Mouse (Mus musculus) olfactory bulb, adult 2 months (tissue): ENCODE results near the gene Bcan.
A peak's percentile ranks its signal among the peaks of the same experiment; 100 is the strongest.

Experiments used
- CTCF ChIP-seq: fragments of 200-500 bp; IDR thresholded peaks from 2 replicates; pipeline ENCODE4 v1.5.1; 2012; ENCODE audit warnings: low read depth, mild to moderate bottlenecking, low read length, moderate library complexity; ENCODE audit not compliant: insufficient read depth
- POLR2A ChIP-seq: fragments of 200-500 bp; IDR thresholded peaks from 2 replicates; pipeline ENCODE4 v1.6.1; 2012; ENCODE audit warnings: mild to moderate bottlenecking, low read depth, low read length, moderate library complexity; ENCODE audit not compliant: insufficient read depth

GRCm38 (mm10) chr3:87986868-87987267 lies 13.2 kb downstream of the Bcan start:
- TF ChIP-seq POLR2A (no peak), CTCF (peak; percentile 98)
